Mouse (Mus musculus): ENCODE measurements around the gene Mrpl17.
"Not testable (repeated sequence)": the region's sequence is repeated elsewhere in the genome, so short reads cannot be mapped to it uniquely, and the experiment has no call there.

Gene Mrpl17

GRCm38 (mm10) chr7:105810877-105811489, at the start of gene Mrpl17:
TSS of gene Mrpl17 (minus strand) at chr7:105811099.
- DNase-seq, result peak; percentile 100

GRCm38 (mm10) chr7:105855718-105856560, 45.0 kb upstream of the Mrpl17 start:
- not testable (repeated sequence) for DNase-seq

GRCm38 (mm10) chr7:105824281-105824680, 13.4 kb upstream of the Mrpl17 start:
- no peak for DNase-seq

GRCm38 (mm10) chr7:105818483-105818882, 7.6 kb upstream of the Mrpl17 start:
- DNase-seq, result no peak

- DNase-seq, result no peak
These were observed 5.8 kb upstream of the Mrpl17 start for GRCm38 (mm10) chr7:105816736-105817135.

GRCm38 (mm10) chr7:105813326-105813725, 2.4 kb upstream of the Mrpl17 start:
- DNase-seq, result no peak

GRCm38 (mm10) chr7:105812566-105812965, 1.7 kb upstream of the Mrpl17 start:
- DNase-seq, result no peak

GRCm38 (mm10) chr7:105811516-105811915, 617 bp upstream of the Mrpl17 start:
- no peak for DNase-seq

GRCm38 (mm10) chr7:105810280-105810876, 521 bp downstream of the Mrpl17 start:
- DNase-seq, result no peak

- no peak for DNase-seq
These were observed 1.1 kb downstream of the Mrpl17 start for GRCm38 (mm10) chr7:105809836-105810235.

- DNase-seq, result peak; percentile 8
These were observed 2.5 kb downstream of the Mrpl17 start for GRCm38 (mm10) chr7:105808385-105808784.

- DNase-seq, result no peak
These were observed 4.2 kb downstream of the Mrpl17 start for GRCm38 (mm10) chr7:105806716-105807115.

- DNase-seq, result no peak
These were observed 4.8 kb downstream of the Mrpl17 start for GRCm38 (mm10) chr7:105806125-105806524.

- no peak for DNase-seq
These were observed 7.5 kb downstream of the Mrpl17 start for GRCm38 (mm10) chr7:105803428-105803827.

- DNase-seq, result no peak
These were observed 8.1 kb downstream of the Mrpl17 start for GRCm38 (mm10) chr7:105802771-105803170.

GRCm38 (mm10) chr7:105802312-105802711, 8.6 kb downstream of the Mrpl17 start:
- no peak for DNase-seq

GRCm38 (mm10) chr7:105796972-105797371, 13.9 kb downstream of the Mrpl17 start:
- no peak for DNase-seq

- no peak for DNase-seq
These were observed 15.0 kb downstream of the Mrpl17 start for GRCm38 (mm10) chr7:105795759-105796366.

- no peak for DNase-seq
These were observed 17.2 kb downstream of the Mrpl17 start for GRCm38 (mm10) chr7:105793701-105794100.

- no peak for DNase-seq
These were observed 19.8 kb downstream of the Mrpl17 start for GRCm38 (mm10) chr7:105791147-105791546.

- no peak for DNase-seq
These were observed 23.4 kb downstream of the Mrpl17 start, which contains the start of gene Dchs1 for GRCm38 (mm10) chr7:105787285-105788140. TSS of gene Dchs1 (minus strand) at chr7:105787654.
